Mouse (Mus musculus) liver, postnatal 0 days (tissue): Measurements from ENCODE around the gene Erbb4.

Source experiments
- CTCF ChIP-seq: sonication (generic); IDR thresholded peaks from 2 replicates; pipeline ENCODE4 v1.5.1; 2016; ENCODE audit warnings: antibody characterized with exemption, low read depth
- EP300 ChIP-seq: IDR thresholded peaks from 2 replicates; pipeline ENCODE4 v1.6.1; 2016; ENCODE audit warnings: antibody characterized with exemption, low read depth, mild to moderate bottlenecking

DNA sequence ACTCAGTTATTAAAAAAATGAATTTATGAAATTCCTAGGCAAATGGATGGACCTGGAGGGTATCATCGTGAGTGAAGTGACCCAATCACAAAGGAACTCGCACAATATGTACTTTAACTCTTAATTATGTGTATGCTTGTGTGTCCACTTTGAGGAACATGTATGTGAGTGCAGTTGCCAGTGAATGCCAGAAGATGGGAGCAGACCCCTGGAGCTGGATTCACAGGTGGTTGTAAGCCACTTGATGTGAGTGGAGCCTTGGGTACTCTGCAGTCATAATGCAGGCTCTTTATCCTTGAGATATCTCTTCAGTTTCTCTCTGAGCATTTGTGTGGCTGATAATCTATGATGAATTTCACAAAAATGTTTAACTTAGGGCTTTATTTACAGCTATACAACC lies 957.3 kb downstream of the Erbb4 start:
- TF ChIP-seq CTCF: no peak
- TF ChIP-seq EP300: no peak
